Mouse (Mus musculus) heart, postnatal 0 days (tissue): ENCODE data around the gene Man2b1. TPM values are rescaled to one million over a fixed set of nuclear protein-coding genes. Genes with fewer than 3 reads are reported as not detected.

Source experiments
- ATAC-seq: fragments of 200-750 bp; cut with Nextera tagmentation; 2 replicates; pipeline ENCODE4 v1.8.0; 2017; ENCODE audit warnings: low read depth, moderate number of reproducible peaks, moderate library complexity; ENCODE audit not compliant: insufficient read depth
- DNase-seq: peaks from one replicate; pipeline ENCODE4 v3.0.0-alpha.2; 2016; ENCODE audit warnings: low spot score
- H3K27ac ChIP-seq: fragments of 300-500 bp; sonication (generic); 2 replicates; pipeline ENCODE4 v1.5.1; 2014; ENCODE audit warnings: low read depth, mild to moderate bottlenecking
- H3K27me3 ChIP-seq: fragments of 300-500 bp; sonication (generic); 2 replicates; pipeline ENCODE4 v1.6.1; 2014; ENCODE audit warnings: low read length, mixed read lengths; ENCODE audit not compliant: control insufficient read depth, insufficient read depth
- H3K36me3 ChIP-seq: fragments of 300-500 bp; sonication (generic); replicated peaks from 2 replicates; pipeline ENCODE4 v1.6.1; 2014; ENCODE audit warnings: low read length, mixed read lengths; ENCODE audit not compliant: control insufficient read depth, insufficient read depth
- H3K4me1 ChIP-seq: fragments of 300-500 bp; sonication (generic); 2 replicates; pipeline ENCODE4 v1.6.1; 2014; ENCODE audit warnings: antibody characterized with exemption; ENCODE audit not compliant: control insufficient read depth, insufficient read depth
- H3K4me2 ChIP-seq: fragments of 300-500 bp; sonication (generic); 2 replicates; pipeline ENCODE4 v1.6.1; 2014; ENCODE audit warnings: low read depth, mild to moderate bottlenecking, low read length, moderate library complexity
- H3K4me3 ChIP-seq: fragments of 300-500 bp; sonication (generic); 2 replicates; pipeline ENCODE4 v1.5.1; 2014; ENCODE audit warnings: low read depth, low read length
- H3K9ac ChIP-seq: fragments of 300-500 bp; sonication (generic); replicated peaks from 2 replicates; pipeline ENCODE4 v1.6.1; 2014; ENCODE audit warnings: low read depth, low read length, mixed read lengths
- H3K9me3 ChIP-seq: fragments of 300-500 bp; sonication (generic); replicated peaks from 2 replicates; pipeline ENCODE4 v1.6.1; 2016; ENCODE audit warnings: low read length; ENCODE audit not compliant: control insufficient read depth
- CTCF ChIP-seq: IDR thresholded peaks from 2 replicates; pipeline ENCODE4 v1.5.1; 2016; ENCODE audit warnings: antibody characterized with exemption, control low read depth, low read depth
- EP300 ChIP-seq: IDR thresholded peaks from 2 replicates; pipeline ENCODE4 v1.6.1; 2016; ENCODE audit warnings: antibody characterized with exemption, low read depth
- WGBS: fragments of 180-500 bp; shearing (Covaris S2); extraction: QIAGEN DNeasy Blood & Tissue Kit; methylation state at CpG from one replicate; pipeline ENCODE4 v1.1.7; 2014; 5-methylcytosine and 5-hydroxymethylcytosine counted together
- polyA plus RNA-seq: library from polyadenylated mRNA; unstranded; fragments of >200 nt; fragmentation: Nextera tagmentation; extraction: Ambion mirVana; gene quantifications from 2 replicates; pipeline ENCODE4 v1.2.1, GENCODE M21; 2015
- total RNA-seq: library from RNA; depleted of rRNA; stranded (reverse); fragments of >200 nt; gene quantifications from 2 replicates; pipeline ENCODE4 v1.2.3, GENCODE M21; 2014; ENCODE audit warnings: low replicate concordance

The Man2b1 gene
- total and polyA plus RNA-seq, 2 experiments from 2014 or later = 24.0 to 87.1 TPM

GRCm38 (mm10) chr8:85036381-85036717 lies 46.7 kb upstream of the Man2b1 start:
- Histone ChIP-seq H3K4me1 (peaks cover 14% of the 10 kb centered on the region), H3K9ac (peak overlapping the region; percentile 94), H3K36me3 (peaks cover 27% of the 10 kb centered on the region), H3K4me2 (peak overlapping the region; percentile 97), H3K4me3 (peak overlapping the region; percentile 76), H3K27me3 (no peaks in the 10 kb centered on the region), H3K9me3 (no peaks in the 10 kb centered on the region), H3K27ac (peak overlapping the region; percentile 96)
- WGBS = under 1% methylated on average over 9 of the region's 9 CpGs
- DNase-seq = no peak
- ATAC-seq = peak; percentile 15; the same call in 1 of the 2 replicates
- no peak for TF ChIP-seq EP300

GRCm38 (mm10) chr8:85036718-85037365 lies 46.2 kb upstream of the Man2b1 start, which contains the start of gene Tnpo2:
Tnpo2 (plus strand) TSS chr8:85036915.
- WGBS = under 1% methylated on average over 59 of the region's 59 CpGs
- Histone ChIP-seq H3K4me1 (peaks cover 14% of the 10 kb centered on the region), H3K4me3 (peak within 1 kb of the TSS; percentile 76), H3K9me3 (no peaks in the 10 kb centered on the region), H3K9ac (peak within 1 kb of the TSS; percentile 94), H3K27ac (peak within 1 kb of the TSS; percentile 96), H3K36me3 (peaks cover 27% of the 10 kb centered on the region), H3K27me3 (no peaks in the 10 kb centered on the region), H3K4me2 (peak within 1 kb of the TSS; percentile 97)
- ATAC-seq = peak; percentile 95
- TF ChIP-seq CTCF (no peak), EP300 (no peak)
- peak; percentile 98 for DNase-seq

- H3K4me2 ChIP-seq = peak overlapping the region; percentile 97
- WGBS = 1% methylated on average over 14 of the region's 14 CpGs
- H3K36me3 ChIP-seq = peaks cover 24% of the 10 kb centered on the region
- H3K4me3 ChIP-seq = peak overlapping the region; percentile 76
- peak overlapping the region; percentile 94 for H3K9ac ChIP-seq
- DNase-seq = peak; percentile 55
- TF ChIP-seq EP300 = no peak
- TF ChIP-seq CTCF = no peak
- H3K9me3 ChIP-seq = no peaks in the 10 kb centered on the region
- H3K27ac ChIP-seq = peak overlapping the region; percentile 96
- peaks cover 14% of the 10 kb centered on the region for H3K4me1 ChIP-seq
- no peaks in the 10 kb centered on the region for H3K27me3 ChIP-seq
- ATAC-seq = peak; percentile 28
Observed at GRCm38 (mm10) chr8:85037366-85037680, 45.7 kb upstream of the Man2b1 start.

GRCm38 (mm10) chr8:85037681-85038531 lies 45.2 kb upstream of the Man2b1 start:
- peak overlapping the region; percentile 76 for H3K4me3 ChIP-seq
- under 1% methylated on average over 54 of the region's 57 CpGs for WGBS
- ATAC-seq (0 out of 2 replicates have a peak, but pooled peaks have one; percentile 2), DNase-seq (no peak)
- peak overlapping the region; percentile 94 for H3K9ac ChIP-seq
- H3K9me3 ChIP-seq = no peaks in the 10 kb centered on the region
- H3K4me1 ChIP-seq = peaks cover 14% of the 10 kb centered on the region
- H3K4me2 ChIP-seq = peak overlapping the region; percentile 97
- TF ChIP-seq EP300 = no peak
- no peak for TF ChIP-seq CTCF
- peaks cover 21% of the 10 kb centered on the region for H3K36me3 ChIP-seq
- H3K27ac ChIP-seq = peak overlapping the region; percentile 96
- no peaks in the 10 kb centered on the region for H3K27me3 ChIP-seq

- H3K9me3 ChIP-seq = no peaks in the 10 kb centered on the region
- H3K4me2 ChIP-seq = no peak overlapping the region
- ATAC-seq (no peak), DNase-seq (no peak)
- peaks cover 77% of the 10 kb centered on the region for H3K36me3 ChIP-seq
- no peak overlapping the region for H3K27ac ChIP-seq
- H3K4me3 ChIP-seq = no peak overlapping the region
- no peaks in the 10 kb centered on the region for H3K27me3 ChIP-seq
- TF ChIP-seq CTCF = no peak
- no peak for TF ChIP-seq EP300
- no peak overlapping the region for H3K9ac ChIP-seq
- WGBS = 92% methylated on average over 6 of the region's 6 CpGs
- peaks cover 3% of the 10 kb centered on the region; the same call in 1 of the 2 replicates for H3K4me1 ChIP-seq
Observed at GRCm38 (mm10) chr8:85043619-85044018, 39.5 kb upstream of the Man2b1 start.
